Mouse (Mus musculus): ENCODE measurements around the gene Isoc2b.
"Not testable (repeated sequence)": the region's sequence is repeated elsewhere in the genome, so short reads cannot be mapped to it uniquely, and the experiment has no call there.

The Isoc2b gene

GRCm38 (mm10) chr7:4865579-4866493 is 4.2 kb downstream of the Isoc2b start:
- DNase-seq: peak; percentile 98

GRCm38 (mm10) chr7:4865090-4865489 is 5.0 kb downstream of the Isoc2b start:
- DNase-seq: peak; percentile 61

DNA sequence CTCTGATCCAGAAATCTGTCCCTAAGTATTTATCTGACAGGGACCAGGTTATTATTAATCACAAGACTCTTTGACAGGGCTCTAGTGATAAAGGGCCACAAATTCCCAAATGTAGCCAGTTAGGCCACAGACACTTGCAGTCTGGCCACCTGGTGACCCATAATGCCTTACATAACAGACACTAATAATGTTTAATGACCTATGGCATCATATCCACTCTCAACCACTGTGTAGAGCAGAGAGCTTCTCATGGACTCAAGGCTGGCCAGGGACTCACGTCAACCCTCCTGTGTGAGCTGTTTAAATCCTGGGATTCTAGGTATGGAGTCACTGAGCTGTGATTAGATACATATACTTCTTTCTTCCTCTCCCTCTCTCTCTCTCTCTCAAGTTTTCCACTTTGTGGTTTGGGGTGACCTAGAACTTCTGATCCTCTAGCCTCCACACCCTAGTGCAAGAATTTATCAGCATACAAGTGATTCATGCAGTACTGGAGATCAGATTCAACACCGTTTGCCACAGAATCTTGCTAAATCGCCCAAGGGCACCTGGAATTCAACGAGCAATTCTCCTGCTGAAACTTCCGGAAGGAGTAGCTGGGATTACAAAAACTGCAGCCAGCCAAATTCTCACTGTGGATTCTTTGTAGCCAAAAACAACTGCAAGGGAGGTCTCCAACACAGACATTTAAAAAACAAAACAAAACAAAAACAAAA is 5.8 kb downstream of the Isoc2b start:
- DNase-seq: no peak

- no peak for DNase-seq
Measured at GRCm38 (mm10) chr7:4863541-4864080, 6.4 kb downstream of the Isoc2b start.

- peak; percentile 62 for DNase-seq
Measured at GRCm38 (mm10) chr7:4863041-4863440, 7.0 kb downstream of the Isoc2b start.

DNA sequence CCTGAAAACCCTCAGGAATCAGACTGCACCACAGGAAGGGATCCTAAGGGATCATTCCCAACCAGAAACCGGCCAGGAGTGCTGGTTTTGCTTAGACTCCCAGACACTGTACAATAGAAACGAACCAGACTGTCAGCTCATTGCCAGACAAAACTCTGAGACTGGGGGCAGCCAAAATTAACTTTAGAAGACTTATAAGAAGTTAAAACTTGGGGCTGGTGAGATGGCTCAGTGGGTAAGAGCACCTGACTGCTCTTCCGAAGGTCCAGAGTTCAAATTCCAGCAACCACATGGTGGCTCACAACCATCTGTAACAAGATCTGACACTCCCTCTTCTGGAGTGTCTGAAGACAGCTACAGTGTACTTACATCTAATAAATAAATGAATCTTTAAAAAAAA is 9.1 kb downstream of the Isoc2b start:
- not testable (repeated sequence) for DNase-seq

DNA sequence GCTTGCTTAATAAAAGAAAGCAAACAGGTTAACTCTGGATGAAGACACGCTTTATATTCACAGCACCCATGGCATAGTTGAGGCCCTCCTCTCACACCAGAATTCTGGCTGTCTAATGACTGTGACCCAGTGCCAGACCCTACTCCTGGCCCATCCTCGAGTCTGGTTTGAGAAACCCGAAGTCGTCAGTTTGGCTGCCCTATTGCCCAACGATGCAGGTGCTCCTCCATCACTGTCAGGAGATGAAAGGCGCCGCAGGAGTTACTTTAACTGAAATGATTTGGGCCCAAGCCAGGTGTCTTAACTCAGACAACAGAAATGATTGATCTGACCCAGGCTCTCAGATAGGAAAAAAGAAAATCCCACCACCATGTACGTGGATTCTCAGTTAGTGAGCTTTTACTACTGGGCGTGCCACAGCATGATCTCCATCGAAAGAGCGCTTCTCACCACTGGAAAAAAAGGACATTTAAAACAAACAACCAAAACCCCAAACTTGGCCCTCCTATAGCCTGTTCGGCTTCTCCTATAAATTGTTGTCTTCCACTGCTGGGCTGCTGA is 10.6 kb downstream of the Isoc2b start:
- no peak for DNase-seq

DNA sequence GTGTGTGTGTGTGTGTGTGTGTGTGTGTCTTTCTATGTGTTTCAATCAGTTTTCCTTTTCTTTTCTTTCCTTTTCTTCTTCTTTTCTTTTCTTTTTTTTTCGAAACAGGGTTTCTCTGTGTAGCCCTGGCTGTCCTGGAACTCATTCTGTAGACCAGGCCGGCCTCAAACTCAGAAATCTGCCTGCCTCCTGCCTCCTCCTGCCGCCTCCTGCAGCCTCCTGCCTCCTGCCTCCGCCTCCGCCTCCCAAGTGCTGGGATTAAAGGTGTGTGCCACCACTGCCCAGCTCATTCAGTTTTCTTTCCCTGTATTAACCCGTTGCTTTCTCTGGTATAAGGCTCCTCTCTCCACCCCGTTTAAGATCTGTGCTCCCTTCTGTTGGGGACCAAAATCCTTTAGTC is 12.7 kb downstream of the Isoc2b start:
- no peak for DNase-seq

DNA sequence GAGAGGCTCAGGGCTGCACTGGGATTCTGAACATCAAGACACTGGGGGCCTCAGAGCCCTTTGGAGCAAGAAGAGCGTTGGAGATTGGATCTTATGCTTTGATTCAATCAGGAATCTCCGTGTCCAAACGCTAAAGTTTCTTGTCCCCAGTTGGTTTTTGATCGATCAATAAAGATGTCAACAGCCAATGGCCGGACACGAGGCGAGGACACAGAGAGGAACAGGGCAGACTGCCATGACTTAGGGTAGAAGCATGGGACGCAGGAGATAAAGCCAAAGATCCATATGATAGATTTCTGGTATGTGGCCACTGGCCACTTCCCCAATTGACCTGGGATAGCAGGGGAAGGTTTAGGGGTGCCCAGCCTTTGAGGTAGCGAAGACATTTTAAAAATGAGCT is 13.6 kb downstream of the Isoc2b start:
- DNase-seq: no peak

GRCm38 (mm10) chr7:4853613-4854012 is 16.4 kb downstream of the Isoc2b start:
- no peak for DNase-seq

DNA sequence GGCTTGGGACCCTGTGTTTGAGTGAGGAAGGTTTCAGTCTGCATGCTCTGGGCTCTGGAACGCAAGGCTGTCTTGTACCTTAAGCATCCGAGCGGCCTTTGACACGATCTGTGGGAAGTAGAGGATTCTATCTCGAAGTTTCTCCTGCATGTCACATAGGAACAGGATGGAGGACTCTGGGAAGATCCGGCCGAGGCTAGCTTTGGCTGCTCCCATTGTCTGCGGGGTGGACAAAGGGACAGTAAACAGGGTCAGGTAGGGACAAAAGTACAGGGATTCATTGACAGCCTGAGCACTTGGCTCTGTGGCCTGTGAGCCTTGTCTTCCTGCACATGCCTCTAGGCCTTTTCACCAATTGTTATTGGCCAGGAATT is 18.8 kb downstream of the Isoc2b start:
- DNase-seq: no peak

DNA sequence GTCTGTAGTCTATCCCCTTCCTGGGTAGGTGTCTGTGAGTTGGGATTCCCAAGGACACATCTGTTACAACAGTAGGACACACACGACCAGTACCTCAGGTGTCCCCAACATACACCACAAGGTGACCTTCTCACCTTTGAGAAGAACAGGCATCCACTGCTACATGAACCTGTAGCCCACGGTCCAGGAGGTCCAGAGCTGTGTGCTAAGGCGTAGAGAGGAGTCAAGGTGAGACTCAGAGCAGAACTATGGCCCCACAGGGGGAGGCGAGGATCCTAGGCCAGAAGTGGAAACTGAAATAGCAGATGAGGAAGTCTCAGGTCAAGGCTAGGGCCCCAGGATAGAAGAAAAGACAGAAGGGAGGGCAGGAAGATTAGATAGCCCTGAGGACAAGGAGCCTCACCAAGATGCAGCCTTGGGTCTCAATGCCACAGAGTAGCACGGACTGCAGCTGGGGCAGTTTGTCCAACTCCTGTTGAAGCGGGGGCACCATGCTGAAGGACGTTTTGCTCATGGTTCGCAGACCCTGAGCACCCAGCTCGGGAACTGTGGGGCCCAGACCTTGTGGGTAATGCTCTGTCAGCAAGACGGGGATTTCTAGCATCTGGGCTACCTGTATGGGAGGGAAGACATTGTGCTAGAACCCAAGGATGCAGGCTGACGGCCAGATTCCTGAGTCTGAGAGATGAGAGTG is 19.3 kb downstream of the Isoc2b start:
- no peak for DNase-seq

GRCm38 (mm10) chr7:4849372-4849771 is 20.7 kb downstream of the Isoc2b start:
- no peak for DNase-seq

GRCm38 (mm10) chr7:4844917-4845309 is 25.1 kb downstream of the Isoc2b start:
- DNase-seq: peak; percentile 85

DNA sequence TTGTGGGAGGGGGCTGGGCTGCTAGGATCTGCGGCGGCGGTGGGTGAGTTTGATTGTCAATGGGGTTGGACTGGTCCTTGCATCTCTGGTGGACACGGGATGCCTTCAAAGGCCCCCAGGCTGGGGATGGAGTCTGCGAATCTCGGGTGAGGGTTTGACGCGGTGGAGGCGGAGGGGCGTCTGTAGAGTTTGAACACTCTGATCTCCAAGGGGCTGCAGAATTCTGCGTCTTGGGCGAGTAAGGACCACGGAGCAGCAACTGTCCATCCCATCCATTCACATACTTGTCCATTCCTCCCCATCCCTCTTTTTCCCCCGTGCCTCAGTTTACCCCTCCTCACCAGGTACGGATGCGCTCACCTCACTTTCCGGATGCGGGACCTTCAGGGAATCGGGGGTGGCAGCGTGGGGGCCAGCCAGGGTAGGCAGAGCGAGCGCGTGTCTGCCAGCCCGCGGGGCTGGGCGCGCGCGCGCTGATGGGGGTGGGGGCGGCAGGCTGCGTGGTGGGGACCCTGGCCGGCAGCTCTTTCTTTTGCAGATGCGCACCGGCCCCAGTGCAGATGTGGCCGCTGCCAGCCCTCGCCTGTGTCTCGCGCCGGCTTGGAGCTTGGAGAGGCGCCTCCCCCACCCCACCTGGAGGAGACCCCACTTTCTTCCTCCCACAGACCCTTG is 25.7 kb downstream of the Isoc2b start, which contains the start of gene Shisa7:
Gene Shisa7 (minus strand): TSS at position 452 of the 672 bp plus-strand sequence.
- peak; percentile 46 for DNase-seq

- peak; percentile 53 for DNase-seq
Measured at GRCm38 (mm10) chr7:4843604-4844244, 26.3 kb downstream of the Isoc2b start.

DNA sequence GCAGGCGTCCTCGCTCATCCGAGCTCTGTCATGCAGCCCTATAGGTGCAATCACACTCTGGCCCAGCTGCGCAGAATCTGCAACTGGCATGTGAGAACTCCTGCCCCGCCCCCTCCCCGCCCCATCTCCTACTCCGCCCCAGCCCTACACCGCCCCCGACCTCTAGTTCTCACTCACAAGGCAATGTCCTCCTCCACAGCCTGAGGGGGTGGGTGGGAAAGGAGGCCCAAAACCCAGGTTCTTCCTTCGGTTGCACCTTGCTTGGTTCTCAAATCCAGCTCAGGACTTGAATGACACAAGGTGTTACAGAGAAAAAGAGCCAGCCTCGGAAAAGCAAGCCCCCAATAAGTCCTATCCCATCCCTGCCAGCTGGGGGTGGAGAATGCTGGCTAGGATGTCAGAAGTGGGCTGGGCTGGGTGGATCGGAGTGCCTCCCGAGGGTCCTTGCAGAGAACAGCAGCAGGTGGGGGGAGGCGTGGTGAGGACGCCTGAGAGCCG is 27.4 kb downstream of the Isoc2b start:
- no peak for DNase-seq

GRCm38 (mm10) chr7:4842077-4842476 is 28.0 kb downstream of the Isoc2b start:
- DNase-seq: no peak

DNA sequence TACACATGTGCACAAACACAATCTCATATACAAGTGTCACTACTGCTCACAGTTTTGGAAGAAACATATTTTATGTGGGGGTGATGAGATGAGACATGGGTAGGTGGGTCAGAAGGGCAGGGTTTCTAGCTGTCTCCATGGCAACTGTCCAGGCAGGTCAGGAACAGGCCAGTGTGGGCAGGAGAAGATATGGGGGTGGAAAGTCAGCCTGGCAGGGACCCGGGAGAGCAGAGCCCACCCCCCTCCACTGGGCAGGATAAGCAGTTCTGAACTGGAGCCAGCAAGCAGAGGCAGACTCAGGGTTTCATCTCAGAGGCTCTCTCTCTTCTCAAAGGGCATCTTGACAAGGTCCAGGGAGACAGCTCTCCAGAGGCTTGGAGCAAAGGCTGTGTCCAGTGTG is 32.4 kb downstream of the Isoc2b start:
- peak; percentile 57 for DNase-seq

DNA sequence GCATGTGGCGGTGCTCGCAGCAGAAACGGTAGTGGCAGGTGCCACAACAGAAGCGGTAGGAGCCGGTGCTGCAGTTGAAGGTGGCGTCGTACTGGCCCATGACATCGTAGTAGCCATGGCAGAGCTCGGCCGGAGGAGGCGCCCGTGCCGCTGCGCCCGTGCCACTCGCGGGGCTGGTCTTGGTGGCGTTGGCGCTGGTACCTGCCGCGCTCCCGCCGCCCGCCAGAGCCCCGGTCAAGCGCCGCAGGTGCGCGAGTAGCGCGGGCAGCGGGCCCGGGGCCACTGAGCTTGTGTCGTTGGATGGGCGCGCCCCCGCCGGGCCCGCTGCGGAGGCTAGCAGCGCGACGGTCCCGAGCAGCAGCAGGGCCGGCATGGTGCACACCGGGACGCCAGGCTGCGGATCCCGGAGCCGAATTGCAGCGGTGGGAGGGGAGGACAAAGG is 33.7 kb downstream of the Isoc2b start:
- peak; percentile 90 for DNase-seq

GRCm38 (mm10) chr7:4835631-4836327 is 34.3 kb downstream of the Isoc2b start:
- DNase-seq: peak; percentile 71
